Mouse (Mus musculus): ENCODE measurements around the gene Zfp791. TPM values are rescaled to one million over a fixed set of nuclear protein-coding genes. Genes with fewer than 3 reads are reported as not detected.

The Zfp791 gene
- polyA plus RNA-seq, 1 experiment from 2014 or later, result 1.2 TPM

DNA sequence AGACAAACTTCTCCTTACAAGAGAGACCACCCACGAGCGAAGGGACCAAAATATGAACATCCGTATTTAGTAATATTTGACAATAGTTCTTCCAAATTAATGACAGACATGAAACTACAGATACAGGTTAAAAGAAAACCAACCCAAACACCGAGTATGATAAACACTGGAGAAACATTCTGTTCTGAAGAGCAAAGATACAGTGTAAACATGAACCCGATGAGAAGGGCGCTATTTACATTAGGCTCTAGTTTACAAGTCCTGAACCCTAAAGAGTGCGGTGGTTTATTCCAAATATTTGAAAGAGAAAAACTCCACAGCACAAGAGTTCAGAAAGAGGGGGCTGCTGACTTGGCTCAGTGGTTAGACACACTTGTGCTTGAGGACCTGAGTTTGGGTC is 5.9 kb downstream of the Zfp791 start:
- H3K27ac ChIP-seq (ENCODE audit: low read depth, low read length), result no peak overlapping the region
- no peak overlapping the region for H3K9ac ChIP-seq (ENCODE audit: low read depth, low read length)
- H3K4me3 ChIP-seq (ENCODE audit: low read depth, low read length), result no peak overlapping the region
- no peak for DNase-seq (ENCODE audit: low spot score)
- WGBS, result 93% methylated on average over 7 of the region's 7 CpGs
- H3K4me2 ChIP-seq (replicated peaks; ENCODE audit: low read depth, low read length), result no peak overlapping the region
- H3K36me3 ChIP-seq (ENCODE audit: control insufficient read depth, insufficient read depth, low read length), result no peaks in the 10 kb centered on the region
- H3K4me1 ChIP-seq (replicated peaks; ENCODE audit: control insufficient read depth, insufficient read depth, low read length), result no peaks in the 10 kb centered on the region
- H3K9me3 ChIP-seq (ENCODE audit: control insufficient read depth, low read length), result no peaks in the 10 kb centered on the region
- H3K27me3 ChIP-seq (ENCODE audit: control insufficient read depth, insufficient read depth, low read length), result no peaks in the 10 kb centered on the region
- no peak for ATAC-seq (ENCODE audit: low FRiP score)

GRCm38 (mm10) chr8:85115501-85115900 is 7.4 kb downstream of the Zfp791 start:
- Histone ChIP-seq H3K36me3 (ENCODE audit: control insufficient read depth, insufficient read depth, low read length) (no peaks in the 10 kb centered on the region), H3K27ac (ENCODE audit: low read depth, low read length) (no peak overlapping the region), H3K9ac (ENCODE audit: low read depth, low read length) (no peak overlapping the region), H3K4me2 (replicated peaks; ENCODE audit: low read depth, low read length) (no peak overlapping the region), H3K4me1 (replicated peaks; ENCODE audit: control insufficient read depth, insufficient read depth, low read length) (no peaks in the 10 kb centered on the region), H3K27me3 (ENCODE audit: control insufficient read depth, insufficient read depth, low read length) (no peaks in the 10 kb centered on the region), H3K4me3 (ENCODE audit: low read depth, low read length) (no peak overlapping the region), H3K9me3 (ENCODE audit: control insufficient read depth, low read length) (no peaks in the 10 kb centered on the region)
- 76% methylated on average over 4 of the region's 4 CpGs for WGBS
- no peak for DNase-seq (ENCODE audit: low spot score)
- ATAC-seq (ENCODE audit: low FRiP score), result no peak

DNA sequence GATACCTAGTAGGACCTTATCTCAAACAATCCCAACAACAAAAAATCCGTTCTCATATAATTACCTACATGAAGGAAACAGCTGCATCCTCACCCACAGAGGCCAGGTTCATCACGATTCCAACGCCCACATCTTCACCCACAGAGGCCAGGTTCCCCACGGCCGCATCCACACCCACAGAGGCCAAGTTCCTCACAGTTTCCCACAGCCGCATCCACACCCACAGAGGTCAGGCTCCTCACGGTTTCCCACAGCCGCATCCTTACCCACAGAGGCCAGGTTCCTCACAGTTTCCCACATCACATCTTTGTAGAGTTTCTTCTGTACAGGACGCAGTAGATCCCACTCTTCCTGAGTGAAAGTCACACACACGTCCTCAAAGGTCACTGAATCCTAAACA is 9.7 kb downstream of the Zfp791 start:
- no peak for ATAC-seq (ENCODE audit: low FRiP score)
- no peaks in the 10 kb centered on the region for H3K36me3 ChIP-seq (ENCODE audit: control insufficient read depth, insufficient read depth, low read length)
- WGBS, result 94% methylated on average over 10 of the region's 10 CpGs

GRCm38 (mm10) chr8:85100076-85100665 is 22.7 kb downstream of the Zfp791 start:
- H3K27ac ChIP-seq (ENCODE audit: low read depth, low read length), result no peak overlapping the region
- H3K9ac ChIP-seq (ENCODE audit: low read depth, low read length), result no peak overlapping the region
- no peaks in the 10 kb centered on the region for H3K4me1 ChIP-seq (replicated peaks; ENCODE audit: control insufficient read depth, insufficient read depth, low read length)
- no peak overlapping the region for H3K4me3 ChIP-seq (ENCODE audit: low read depth, low read length)
- ATAC-seq (ENCODE audit: low FRiP score) (no peak), DNase-seq (ENCODE audit: low spot score) (no peak)
- H3K4me2 ChIP-seq (replicated peaks; ENCODE audit: low read depth, low read length), result no peak overlapping the region
- 90% methylated on average over 4 of the region's 4 CpGs for WGBS
- H3K36me3 ChIP-seq (ENCODE audit: control insufficient read depth, insufficient read depth, low read length), result no peaks in the 10 kb centered on the region
- H3K9me3 ChIP-seq (ENCODE audit: control insufficient read depth, low read length), result no peaks in the 10 kb centered on the region
- H3K27me3 ChIP-seq (ENCODE audit: control insufficient read depth, insufficient read depth, low read length), result no peaks in the 10 kb centered on the region

More for the DNA sequence above, 9.7 kb downstream of the Zfp791 start:
- Histone ChIP-seq H3K4me2 (replicated peaks; ENCODE audit: low read depth, low read length) (no peak overlapping the region), H3K4me3 (ENCODE audit: low read depth, low read length) (no peak overlapping the region), H3K4me1 (replicated peaks; ENCODE audit: control insufficient read depth, insufficient read depth, low read length) (no peaks in the 10 kb centered on the region), H3K27ac (ENCODE audit: low read depth, low read length) (no peak overlapping the region), H3K9ac (ENCODE audit: low read depth, low read length) (no peak overlapping the region), H3K9me3 (ENCODE audit: control insufficient read depth, low read length) (no peaks in the 10 kb centered on the region), H3K27me3 (ENCODE audit: control insufficient read depth, insufficient read depth, low read length) (no peaks in the 10 kb centered on the region)
- DNase-seq (ENCODE audit: low spot score), result no peak

DNA sequence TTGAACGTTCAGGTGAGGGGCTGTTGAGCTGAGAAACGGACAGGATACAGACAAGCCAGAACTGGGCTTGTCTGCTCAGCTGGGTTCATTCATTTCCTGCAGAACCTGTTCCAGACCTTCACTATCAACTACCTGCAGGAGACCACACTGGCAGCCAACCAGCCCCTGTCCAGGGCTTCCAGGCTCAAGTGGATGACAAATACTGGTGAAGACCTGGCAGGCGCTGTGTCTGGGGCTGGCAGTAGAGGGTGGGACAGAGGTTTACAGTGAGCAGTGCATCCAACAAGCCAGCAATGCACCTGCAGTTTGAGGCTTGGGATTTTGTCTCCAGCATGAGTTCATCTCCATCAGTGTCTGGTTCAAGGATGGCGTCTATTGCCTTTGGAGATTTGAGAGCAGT is 26.0 kb downstream of the Zfp791 start:
- H3K4me2 ChIP-seq (replicated peaks; ENCODE audit: low read depth, low read length), result no peak overlapping the region
- ATAC-seq (ENCODE audit: low FRiP score) (no peak), DNase-seq (ENCODE audit: low spot score) (no peak)
- no peaks in the 10 kb centered on the region for H3K4me1 ChIP-seq (replicated peaks; ENCODE audit: control insufficient read depth, insufficient read depth, low read length)
- WGBS, result 91% methylated on average over 4 of the region's 4 CpGs
- H3K27me3 ChIP-seq (ENCODE audit: control insufficient read depth, insufficient read depth, low read length), result no peaks in the 10 kb centered on the region
- H3K36me3 ChIP-seq (ENCODE audit: control insufficient read depth, insufficient read depth, low read length), result no peaks in the 10 kb centered on the region
- H3K9ac ChIP-seq (ENCODE audit: low read depth, low read length), result no peak overlapping the region
- H3K4me3 ChIP-seq (ENCODE audit: low read depth, low read length), result no peak overlapping the region
- no peak overlapping the region for H3K27ac ChIP-seq (ENCODE audit: low read depth, low read length)
- H3K9me3 ChIP-seq (ENCODE audit: control insufficient read depth, low read length), result no peaks in the 10 kb centered on the region

DNA sequence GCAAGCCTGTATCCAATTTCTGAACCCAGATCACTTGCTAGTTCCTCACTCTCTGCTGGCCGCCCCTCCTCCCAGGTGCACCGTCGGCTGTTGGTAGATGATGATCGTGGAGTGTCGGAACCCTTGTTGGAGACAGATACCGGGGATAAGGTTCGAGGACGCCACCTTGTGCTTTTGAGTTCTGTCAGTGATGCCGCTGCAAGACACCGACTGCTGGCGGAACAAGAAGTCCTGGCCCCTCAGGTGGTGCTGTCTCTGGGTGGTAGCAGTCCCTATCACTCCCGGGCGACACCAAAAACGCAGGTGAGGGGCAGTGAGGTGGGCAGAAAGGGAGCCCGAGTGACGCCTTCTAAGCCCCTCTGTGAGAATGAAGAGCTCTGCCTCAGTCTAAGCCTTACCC is 26.7 kb downstream of the Zfp791 start:
- 93% methylated on average over 16 of the region's 16 CpGs for WGBS

GRCm38 (mm10) chr8:85095566-85095965 is 27.3 kb downstream of the Zfp791 start:
- DNase-seq (ENCODE audit: low spot score) (no peak), ATAC-seq (ENCODE audit: low FRiP score) (no peak)
- no peaks in the 10 kb centered on the region for H3K4me1 ChIP-seq (replicated peaks; ENCODE audit: control insufficient read depth, insufficient read depth, low read length)
- no peak overlapping the region for H3K4me3 ChIP-seq (ENCODE audit: low read depth, low read length)
- H3K27ac ChIP-seq (ENCODE audit: low read depth, low read length), result no peak overlapping the region
- no peaks in the 10 kb centered on the region for H3K36me3 ChIP-seq (ENCODE audit: control insufficient read depth, insufficient read depth, low read length)
- no peaks in the 10 kb centered on the region for H3K9me3 ChIP-seq (ENCODE audit: control insufficient read depth, low read length)
- 94% methylated on average over 7 of the region's 7 CpGs for WGBS
- H3K27me3 ChIP-seq (ENCODE audit: control insufficient read depth, insufficient read depth, low read length), result no peaks in the 10 kb centered on the region
- no peak overlapping the region for H3K4me2 ChIP-seq (replicated peaks; ENCODE audit: low read depth, low read length)
- no peak overlapping the region for H3K9ac ChIP-seq (ENCODE audit: low read depth, low read length)

More for the DNA sequence above, 26.7 kb downstream of the Zfp791 start:
- H3K9ac ChIP-seq (ENCODE audit: low read depth, low read length), result no peak overlapping the region
- H3K4me3 ChIP-seq (ENCODE audit: low read depth, low read length), result no peak overlapping the region
- no peaks in the 10 kb centered on the region for H3K9me3 ChIP-seq (ENCODE audit: control insufficient read depth, low read length)
- no peaks in the 10 kb centered on the region for H3K27me3 ChIP-seq (ENCODE audit: control insufficient read depth, insufficient read depth, low read length)
- DNase-seq (ENCODE audit: low spot score), result no peak
- ATAC-seq (ENCODE audit: low FRiP score), result no peak
- no peaks in the 10 kb centered on the region for H3K36me3 ChIP-seq (ENCODE audit: control insufficient read depth, insufficient read depth, low read length)
- H3K4me1 ChIP-seq (replicated peaks; ENCODE audit: control insufficient read depth, insufficient read depth, low read length), result no peaks in the 10 kb centered on the region
- H3K4me2 ChIP-seq (replicated peaks; ENCODE audit: low read depth, low read length), result no peak overlapping the region
- no peak overlapping the region for H3K27ac ChIP-seq (ENCODE audit: low read depth, low read length)

DNA sequence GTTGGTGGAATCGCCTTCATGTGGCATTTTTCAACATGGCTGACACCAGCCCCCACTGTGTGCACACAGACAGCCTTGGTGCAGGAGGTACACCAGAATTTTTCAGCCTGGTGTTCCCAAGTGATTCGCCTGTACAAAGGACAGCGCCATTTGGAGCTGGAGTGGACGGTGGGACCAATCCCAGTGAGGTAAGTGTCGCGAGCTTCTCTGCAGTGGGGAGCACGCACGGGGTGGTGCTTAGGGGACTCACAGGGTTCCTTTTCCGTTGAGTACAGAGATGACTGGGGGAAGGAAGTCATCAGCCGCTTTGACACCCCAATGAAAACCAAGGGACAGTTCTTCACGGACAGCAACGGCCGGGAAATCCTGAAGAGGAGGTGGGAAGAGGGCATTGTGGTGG is 27.8 kb downstream of the Zfp791 start:
- no peaks in the 10 kb centered on the region for H3K4me1 ChIP-seq (replicated peaks; ENCODE audit: control insufficient read depth, insufficient read depth, low read length)
- no peak for ATAC-seq (ENCODE audit: low FRiP score)
- H3K4me2 ChIP-seq (replicated peaks; ENCODE audit: low read depth, low read length), result no peak overlapping the region
- WGBS, result 95% methylated on average over 13 of the region's 13 CpGs
- H3K27me3 ChIP-seq (ENCODE audit: control insufficient read depth, insufficient read depth, low read length), result no peaks in the 10 kb centered on the region
- H3K9ac ChIP-seq (ENCODE audit: low read depth, low read length), result no peak overlapping the region
- H3K9me3 ChIP-seq (ENCODE audit: control insufficient read depth, low read length), result no peaks in the 10 kb centered on the region
- no peak for DNase-seq (ENCODE audit: low spot score)
- no peak overlapping the region for H3K4me3 ChIP-seq (ENCODE audit: low read depth, low read length)
- no peaks in the 10 kb centered on the region for H3K36me3 ChIP-seq (ENCODE audit: control insufficient read depth, insufficient read depth, low read length)
- no peak overlapping the region for H3K27ac ChIP-seq (ENCODE audit: low read depth, low read length)

DNA sequence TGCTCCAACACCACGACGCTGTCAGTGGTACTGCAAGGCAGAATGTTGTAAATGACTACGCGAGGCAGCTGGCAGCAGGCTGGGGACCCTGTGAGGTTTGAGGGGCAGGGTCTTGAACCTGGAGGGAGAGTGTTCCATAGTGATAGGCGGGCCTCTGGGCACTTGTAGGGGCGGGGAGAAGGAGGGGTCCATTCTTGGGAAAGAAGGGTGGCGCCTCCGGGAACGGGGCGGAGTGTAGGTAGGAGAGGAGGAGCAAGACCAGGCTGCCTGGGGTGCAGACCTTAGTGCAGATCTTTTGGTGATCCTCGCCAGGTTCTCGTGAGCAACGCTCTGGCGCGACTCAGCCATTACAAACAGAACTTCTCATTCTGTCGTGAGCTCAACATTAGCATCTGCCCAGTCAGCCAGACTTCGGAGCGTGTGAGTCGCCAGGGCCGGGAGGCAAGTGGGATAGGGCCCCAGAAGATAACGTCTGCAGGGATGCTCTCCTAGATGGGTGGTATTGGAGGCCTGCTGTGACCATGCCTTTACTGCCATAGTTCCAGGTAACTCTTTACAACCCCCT is 31.3 kb downstream of the Zfp791 start:
- WGBS, result 36% methylated on average over 21 of the region's 21 CpGs

More for the DNA sequence above, 31.3 kb downstream of the Zfp791 start:
- Histone ChIP-seq H3K4me3 (ENCODE audit: low read depth, low read length) (no peak overlapping the region), H3K4me2 (replicated peaks; ENCODE audit: low read depth, low read length) (no peak overlapping the region), H3K9me3 (ENCODE audit: control insufficient read depth, low read length) (no peaks in the 10 kb centered on the region), H3K27me3 (ENCODE audit: control insufficient read depth, insufficient read depth, low read length) (no peaks in the 10 kb centered on the region), H3K36me3 (ENCODE audit: control insufficient read depth, insufficient read depth, low read length) (no peaks in the 10 kb centered on the region), H3K9ac (ENCODE audit: low read depth, low read length) (no peak overlapping the region), H3K27ac (ENCODE audit: low read depth, low read length) (no peak overlapping the region), H3K4me1 (replicated peaks; ENCODE audit: control insufficient read depth, insufficient read depth, low read length) (no peaks in the 10 kb centered on the region)
- ATAC-seq (ENCODE audit: low FRiP score) (no peak), DNase-seq (ENCODE audit: low spot score) (no peak)
